Mouse (Mus musculus): ENCODE data around the gene Pf4. TPM values are rescaled to one million over a fixed set of nuclear protein-coding genes. Genes with fewer than 3 reads are reported as not detected.
"Not testable (repeated sequence)": the region's sequence is repeated elsewhere in the genome, so short reads cannot be mapped to it uniquely, and the experiment has no call there.

Gene Pf4
- total RNA-seq, 4 experiments from 2014 or later: 30.1 to 36.7 (median 30.8) TPM

DNA sequence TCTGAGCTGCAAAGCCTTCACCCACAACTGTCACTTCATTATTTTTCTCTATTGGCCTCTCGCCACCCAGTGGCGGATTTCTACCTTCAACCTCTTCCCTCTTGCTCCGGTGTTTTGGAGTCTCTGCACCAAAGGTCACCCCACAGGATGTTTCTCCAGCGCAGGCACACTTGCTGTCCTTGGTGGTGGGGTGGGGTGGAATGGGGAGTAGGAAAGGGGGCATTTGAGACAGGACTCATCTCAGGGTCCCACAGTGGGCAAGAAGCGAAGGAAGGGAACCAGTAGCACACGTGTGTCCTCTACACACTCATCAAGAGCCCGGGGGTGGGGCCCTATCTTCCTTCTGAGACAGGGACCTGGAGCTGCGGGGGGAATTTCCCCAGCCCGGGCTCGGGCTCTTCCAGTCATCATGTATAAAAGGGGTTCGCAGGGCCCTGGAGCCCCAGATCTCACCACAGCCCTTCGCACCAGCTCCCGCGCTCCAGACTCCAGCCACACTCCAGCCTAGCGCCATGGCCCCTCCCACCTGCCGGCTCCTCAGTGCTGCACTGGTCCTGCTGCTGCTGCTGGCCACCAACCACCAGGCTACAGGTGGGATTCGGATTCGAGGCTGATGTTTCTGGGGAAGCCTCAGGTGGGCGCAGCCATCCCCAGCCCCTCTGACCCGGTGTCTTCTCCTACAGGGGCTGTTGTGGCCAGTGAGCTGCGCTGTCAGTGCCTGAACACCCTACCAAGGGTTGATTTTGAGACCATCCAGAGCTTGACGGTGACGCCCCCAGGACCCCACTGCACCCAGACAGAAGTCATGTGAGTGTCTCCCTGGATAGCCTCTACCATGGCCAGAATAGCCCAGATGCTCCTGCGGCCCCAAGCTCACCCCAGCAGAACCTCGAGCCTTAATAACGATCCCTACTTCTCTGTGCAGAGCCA is 13.7 kb downstream of the Pf4 start, which contains the start of gene Cxcl3:
Gene Cxcl3 (plus strand): TSS at position 445 of the 930 bp plus-strand sequence.
- no peak for DNase-seq (ENCODE audit: low spot score)

DNA sequence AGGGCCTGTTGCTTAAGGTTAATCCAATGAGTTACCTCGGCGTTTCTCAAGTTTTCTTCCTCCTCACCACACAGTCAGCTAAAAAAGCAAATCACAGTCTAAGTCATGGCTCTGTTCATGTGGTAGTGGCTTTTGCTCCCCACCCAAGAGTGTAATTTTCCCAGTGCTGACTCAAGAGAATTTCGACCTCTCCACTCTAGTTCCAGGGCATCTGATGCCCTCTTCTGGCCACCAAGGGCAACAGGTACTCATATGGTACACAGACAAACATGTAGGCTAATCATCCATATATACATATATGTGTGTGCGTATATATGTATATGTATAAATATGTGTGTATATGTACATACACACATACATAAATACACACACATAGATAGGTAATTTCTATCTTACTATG is 15.9 kb downstream of the Pf4 start:
- DNase-seq (ENCODE audit: low spot score): no peak

DNA sequence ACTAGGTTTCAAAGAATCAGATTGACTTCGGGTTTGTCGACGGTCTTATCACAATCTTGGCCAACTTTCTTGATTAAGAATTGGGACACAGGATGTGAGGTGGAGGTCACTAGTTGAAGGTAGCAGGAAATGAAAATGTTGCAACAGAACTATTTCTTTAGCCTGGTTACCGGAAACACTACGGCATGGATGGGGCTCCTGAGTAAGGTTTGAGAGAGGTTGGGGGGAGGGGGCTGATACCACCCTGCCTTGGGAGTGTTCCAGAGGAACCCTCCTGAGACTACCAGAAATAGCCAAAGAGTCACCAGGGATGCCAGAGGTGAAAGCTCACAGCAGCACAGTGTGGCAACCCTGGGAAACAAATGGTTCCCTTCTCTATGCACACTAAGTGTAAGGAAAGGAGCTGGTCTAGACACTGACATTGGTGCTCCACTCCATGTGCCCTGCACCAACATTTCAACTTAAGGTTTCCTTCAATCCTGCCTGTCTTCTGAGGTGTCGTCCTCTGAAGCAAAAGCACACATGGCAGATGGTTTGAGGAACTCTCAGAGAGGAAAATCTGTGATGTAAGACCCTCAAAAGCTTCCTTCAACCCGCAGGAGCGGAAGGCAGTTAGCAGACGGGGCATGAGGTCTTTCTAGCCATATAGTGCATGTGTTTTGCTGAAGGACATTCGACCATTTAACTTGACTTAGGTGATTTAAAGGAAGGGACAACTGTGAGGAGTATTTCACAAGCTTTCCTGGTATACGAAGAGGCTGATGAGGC is 17.3 kb downstream of the Pf4 start:
- DNase-seq (ENCODE audit: low spot score): no peak

DNA sequence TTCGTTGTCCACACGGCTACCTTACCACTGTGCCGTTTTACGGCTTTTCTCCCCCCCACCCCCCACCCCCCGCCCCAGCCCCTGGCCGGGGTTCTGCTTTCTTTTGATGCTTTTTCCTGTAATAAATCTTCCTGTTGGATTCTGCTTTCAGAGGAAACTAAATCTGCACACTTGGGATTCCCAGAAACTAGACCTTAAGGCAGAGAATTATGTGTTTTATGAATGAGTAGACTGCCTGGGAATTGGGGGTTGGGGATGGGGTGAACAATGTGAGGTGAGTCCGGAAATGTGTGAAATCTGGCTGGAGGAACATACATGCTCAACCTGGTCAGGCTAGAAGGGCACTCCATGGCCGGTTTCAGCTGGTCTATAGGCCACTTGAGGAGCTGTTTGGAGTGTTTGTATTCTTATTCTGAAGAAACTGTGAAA is 17.9 kb downstream of the Pf4 start:
- no peak for DNase-seq (ENCODE audit: low spot score)

DNA sequence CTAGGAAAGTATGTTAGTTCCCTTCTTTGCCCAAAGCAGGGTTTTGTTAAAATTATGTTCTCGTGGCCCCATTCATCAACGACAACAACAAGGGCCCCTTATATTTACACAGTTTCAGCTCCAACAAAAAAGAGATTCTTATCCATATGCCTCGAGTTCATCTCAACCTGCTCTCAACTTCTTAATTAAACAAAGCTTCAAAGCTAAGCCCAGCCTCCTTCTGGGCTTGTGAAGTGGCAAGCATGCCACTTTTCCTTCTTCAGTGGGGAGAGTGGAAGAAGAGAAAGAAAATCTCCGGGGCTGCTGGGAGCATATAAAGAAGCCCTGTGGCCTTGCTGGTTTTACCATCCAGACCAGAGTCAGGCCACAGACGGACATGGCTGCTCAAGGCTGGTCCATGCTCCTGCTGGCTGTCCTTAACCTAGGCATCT is 22.0 kb downstream of the Pf4 start, which contains the start of gene Cxcl15:
Gene Cxcl15 (plus strand): TSS at position 340 of the 431 bp plus-strand sequence.
- DNase-seq (ENCODE audit: low spot score): no peak

DNA sequence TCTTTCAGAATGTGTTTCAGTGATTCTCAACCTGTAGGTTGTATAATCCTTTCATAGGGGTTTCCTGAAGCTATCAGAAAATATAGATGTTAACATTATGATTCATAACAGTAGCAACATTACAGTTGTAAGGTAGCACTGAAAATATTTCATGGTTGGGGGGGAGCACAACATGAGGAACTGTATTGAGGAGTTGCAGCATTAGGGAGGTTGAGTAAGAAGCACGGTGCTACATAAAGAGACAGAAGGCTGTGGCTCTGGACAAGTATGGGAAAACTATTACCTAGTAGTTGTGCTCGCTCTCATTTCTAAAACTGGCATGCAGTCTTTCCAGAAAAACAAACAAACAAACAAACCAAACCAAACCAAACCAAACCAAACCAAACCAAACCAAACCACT is 23.2 kb downstream of the Pf4 start:
- DNase-seq (ENCODE audit: low spot score): not testable (repeated sequence)

DNA sequence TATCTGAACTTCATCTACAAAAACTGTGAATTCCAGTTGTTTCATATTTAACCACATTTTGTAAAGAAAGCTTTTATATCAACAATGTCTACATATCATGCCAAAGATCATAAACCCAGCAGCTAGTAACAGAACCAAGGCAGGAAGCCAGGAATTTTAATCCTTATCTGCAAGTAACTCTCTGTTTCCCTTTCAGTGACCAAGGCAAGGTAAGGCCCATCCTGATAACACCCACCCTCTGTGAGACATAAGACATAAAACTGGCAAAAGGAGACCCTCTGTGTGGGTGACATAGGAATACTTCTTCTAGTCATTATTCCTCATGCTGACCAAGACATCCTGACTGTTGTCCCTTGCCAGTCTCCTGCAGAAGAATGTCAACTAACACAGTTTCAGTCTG is 32.3 kb downstream of the Pf4 start:
- no peak for DNase-seq (ENCODE audit: low spot score)

DNA sequence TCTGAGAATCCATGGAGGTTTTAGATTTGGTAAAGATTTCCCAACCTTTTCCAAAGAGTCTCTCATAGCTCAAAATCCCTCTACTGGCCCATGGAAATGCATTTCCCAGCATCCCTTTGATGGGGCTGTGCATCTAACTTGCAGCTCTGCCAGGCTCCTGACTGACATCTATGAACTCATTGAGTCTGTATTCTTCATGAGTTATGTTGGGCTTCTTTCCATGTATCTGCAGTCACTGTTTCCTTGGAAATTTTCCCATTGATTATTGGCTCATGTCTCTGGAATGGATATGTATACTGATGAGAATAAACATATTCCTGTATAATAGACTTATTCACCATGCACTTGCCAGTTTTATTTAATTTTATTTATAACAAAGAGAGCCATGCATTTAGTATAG is 33.8 kb downstream of the Pf4 start:
- no peak for DNase-seq (ENCODE audit: low spot score)

DNA sequence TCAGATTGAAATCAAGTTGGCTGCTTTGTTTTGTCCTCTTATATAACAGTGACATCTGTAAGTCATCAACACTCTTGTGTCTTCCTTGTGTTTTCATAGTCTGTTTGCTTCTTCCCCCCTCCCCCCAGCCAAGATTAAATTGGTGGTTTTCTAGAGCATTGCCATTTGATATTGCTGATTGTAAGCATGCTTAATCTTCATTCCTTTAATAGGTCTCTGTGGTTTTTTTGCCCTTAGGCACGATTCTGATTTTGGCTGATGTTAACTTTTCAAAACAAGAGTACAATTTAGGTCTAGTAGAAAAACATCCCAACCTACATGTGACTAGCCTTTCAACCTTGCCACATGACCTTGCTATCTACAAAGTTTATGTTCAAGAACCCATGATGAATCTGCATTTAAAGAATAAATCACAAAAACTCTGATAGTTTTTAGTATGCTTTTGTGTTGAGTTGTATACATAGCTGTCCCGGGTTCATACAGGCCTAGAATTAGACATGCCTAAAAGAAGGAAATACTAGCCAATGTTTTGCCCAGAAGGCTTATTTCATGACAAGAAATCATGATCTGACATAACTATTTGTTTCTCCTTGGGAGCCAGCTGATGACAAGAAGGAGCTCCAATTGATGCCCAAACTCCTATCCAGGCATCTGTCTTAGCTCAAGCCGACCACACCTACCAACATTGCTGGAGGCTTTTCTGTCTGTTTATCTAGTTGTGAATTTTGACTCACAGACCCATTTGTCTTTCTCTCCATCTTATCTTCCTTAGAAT is 35.1 kb downstream of the Pf4 start:
- DNase-seq (ENCODE audit: low spot score): no peak

DNA sequence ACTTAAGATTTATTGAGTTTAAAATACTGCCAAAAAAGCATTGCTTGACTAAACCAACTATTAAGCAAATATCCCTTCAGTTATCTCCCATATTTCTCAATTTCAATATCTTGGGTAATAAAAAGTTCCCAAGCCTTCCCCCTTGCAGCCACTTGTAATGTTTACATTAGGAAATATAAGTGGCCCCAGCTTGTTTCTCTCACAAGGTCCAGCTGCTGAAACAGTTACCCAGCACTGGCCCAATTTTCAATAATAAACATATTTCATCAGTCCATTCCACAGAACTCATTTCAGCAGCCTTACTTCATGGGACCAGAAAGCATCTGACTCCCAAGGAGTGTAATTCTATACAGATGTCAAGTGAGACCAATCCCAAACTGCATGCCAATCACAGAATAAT is 47.5 kb downstream of the Pf4 start:
- DNase-seq (ENCODE audit: low spot score): no peak

Small RNAs within 50 kb of the gene (microRNA-seq; reads per million reads assigned to microRNA genes)
- gene Gm24322: not detected

Other genes with a start within 250 kb of the Pf4 start
- gene 5830473C10Rik, start 211.3 kb upstream of the Pf4 start, total RNA-seq (2022): not detected
- not detected for gene Rassf6, start 131.8 kb upstream of the Pf4 start, total RNA-seq (2022)
- under 1 TPM in 2 of 4 experiments, not detected in 2; 0.14 to 0.16 TPM for gene Cxcl5, start 13.1 kb upstream of the Pf4 start, total RNA-seq (2022)
- 10 to 100 TPM; 10.5 to 27.1 (median 17.0) TPM for gene Ppbp, start 3.9 kb upstream of the Pf4 start, total RNA-seq (2022)
- not detected for gene Cxcl3, start 13.7 kb downstream of the Pf4 start, total RNA-seq (2022)
- not detected for gene Cxcl15, start 22.1 kb downstream of the Pf4 start, total RNA-seq (2022)
- 1 to 10 TPM in 2 of 4 experiments, under 1 TPM in 2; 0.38 to 1.3 (median 0.92) TPM for gene Cxcl1, start 118.8 kb downstream of the Pf4 start, total RNA-seq (2022)
- gene Cxcl2, start 131.4 kb downstream of the Pf4 start, total RNA-seq (2022): 1 to 10 TPM in 1 of 4 experiments, not detected in 3; 2.3 TPM
- 1 to 10 TPM; 6.8 to 8.8 (median 7.9) TPM for gene Mthfd2l, start 158.7 kb downstream of the Pf4 start, total RNA-seq (2022)